Mouse (Mus musculus): ENCODE measurements at regions not wholly inside any gene's neighbourhood (a gene's known extent, or its start where the extent isn't known, plus 50 kb on each side); places are given as distances from the start of the nearest gene placed in this dataset.

DNA sequence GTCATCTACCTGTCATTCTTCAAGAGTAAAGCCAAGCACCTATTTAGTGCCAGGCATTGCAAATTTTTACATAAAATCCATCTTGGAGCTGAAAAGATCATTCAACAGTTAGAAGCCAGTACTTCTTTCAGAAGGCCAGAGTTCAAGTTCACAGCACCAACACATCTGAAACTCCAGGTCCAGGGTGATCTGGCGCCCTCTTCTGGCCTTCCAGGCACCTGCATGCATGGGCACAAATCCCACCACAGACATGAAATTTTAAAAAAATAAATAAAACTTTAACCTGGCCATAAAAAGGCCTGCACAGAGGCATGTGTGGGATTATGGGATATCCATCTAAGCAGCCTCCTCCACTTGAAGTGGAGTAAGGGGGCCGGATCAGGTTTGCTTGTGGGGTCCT is 144.7 kb downstream of the Cct6b start:
- peak; percentile 34 for TF ChIP-seq CTCF (IDR thresholded peaks at IDR 0.05)
- no peak for TF ChIP-seq EP300 (IDR thresholded peaks at IDR 0.05)

Measured in lung, postnatal 0 days (tissue).